In genomic region chr1:86146293-86146692, GRCm38 (mm10) we compare ENCODE assay signal across 27 mouse cellular contexts. TPM values are rescaled to one million over a fixed set of nuclear protein-coding genes. Genes with fewer than 3 reads are reported as not detected.
DNase-seq lines count a peak whose midpoint lies in the region; ATAC-seq and TF ChIP-seq lines count a peak whose summit lies in the region.
"Had no signal": no experiment of that assay in that cellular context is flagged by ENCODE, and none has a peak within 500 bp of the region (broad histone marks: within the 10 kb centered on the region; RNA-seq: fewer than 3 reads in every experiment).

No protein-coding gene starts in this region.

- H3K9ac ChIP-seq in stomach, postnatal 0 days (ENCODE audit: low read length) = no peak overlapping the region
- H3K9ac ChIP-seq: heart, embryonic 13.5 days; hindbrain, embryonic 12.5 days; hindbrain, embryonic 15.5 days had no signal

- peak overlapping the region; percentile 65 for H3K27ac ChIP-seq in embryonic fibroblast, embryonic 13.5 days (ENCODE audit: insufficient read depth, low read length)
- H3K27ac ChIP-seq in stomach, postnatal 0 days (replicated peaks) = peak overlapping the region; percentile 56; the same call in 1 of the 2 replicates
- H3K27ac ChIP-seq: gastrocnemius, adult 2 months; heart, adult 2 months; heart, embryonic 10.5 days; heart, embryonic 13.5 days; hindbrain, embryonic 12.5 days; hindbrain, embryonic 15.5 days had no signal

- peak; percentile 22 for DNase-seq in NIH3T3 (ENCODE audit: low read depth)
- no peak for DNase-seq in stomach, postnatal 0 days (ENCODE audit: low spot score)
- no peak for DNase-seq in thymus, postnatal 36 days
- DNase-seq in cerebellum, postnatal 36 days = no peak
- DNase-seq in testis, postnatal 14 days (ENCODE audit: low spot score) = no peak
- DNase-seq: adrenal gland, adult 8-10 months; adrenal gland, postnatal 25 days; cerebellum, adult 11-12 months; cerebellum, adult 8-10 months; cerebellum, postnatal 10 days; gastrocnemius, adult 2 months; gastrocnemius, postnatal 14 days; heart, adult 2 months; kidney, adult 2 months had no signal

- TF ChIP-seq EP300 in stomach, postnatal 0 days (optimal IDR thresholded peaks at IDR 0.05) = no peak

- H3K79me2 ChIP-seq in C2C12 (ENCODE audit: control insufficient read depth, insufficient read depth) = no peaks in the 10 kb centered on the region

- no peak for TF ChIP-seq CTCF in C2C12 (IDR thresholded peaks at IDR 0.05; ENCODE audit: control insufficient read depth, insufficient read depth, insufficient read length)
- TF ChIP-seq CTCF in embryonic fibroblast, embryonic 13.5 days (IDR thresholded peaks at IDR 0.05; ENCODE audit: borderline replicate concordance, insufficient read depth, low read length) = no peak
- no peak for TF ChIP-seq CTCF in stomach, postnatal 0 days (IDR thresholded peaks at IDR 0.05; ENCODE audit: low read depth)

- no peaks in the 10 kb centered on the region for H3K79me3 ChIP-seq in C2C12 (ENCODE audit: low read depth)

- no peak overlapping the region for H3ac ChIP-seq in C2C12 (ENCODE audit: control insufficient read depth, insufficient read length, low read depth)

- ATAC-seq in stomach, postnatal 0 days (ENCODE audit: low FRiP score, low TSS enrichment) = no peak
- ATAC-seq: forebrain, embryonic 16.5 days; intestine, postnatal 0 days had no signal

- 52% methylated on average over 5 of the region's 5 CpGs for WGBS in stomach, postnatal 0 days

- H3K4me3 ChIP-seq in C2C12 (ENCODE audit: insufficient read depth, poor library complexity, severe bottlenecking) = no peak overlapping the region
- H3K4me3 ChIP-seq in embryonic fibroblast, embryonic 13.5 days (ENCODE audit: insufficient read depth, low read length) = no peak overlapping the region
- H3K4me3 ChIP-seq in stomach, postnatal 0 days (ENCODE audit: low read depth, low read length) = no peak overlapping the region
- H3K4me3 ChIP-seq: gastrocnemius, adult 2 months; heart, adult 2 months; heart, embryonic 10.5 days; heart, embryonic 13.5 days; hindbrain, embryonic 12.5 days; hindbrain, embryonic 15.5 days had no signal

- H3K36me3 ChIP-seq in C2C12 (ENCODE audit: control insufficient read depth, insufficient read depth) = peaks cover 6% of the 10 kb centered on the region
- H3K36me3 ChIP-seq in stomach, postnatal 0 days (ENCODE audit: control insufficient read depth, insufficient read depth, low read length) = no peaks in the 10 kb centered on the region

- H3K27me3 ChIP-seq in C2C12 (ENCODE audit: control insufficient read depth, insufficient read depth, insufficient read length) = no peaks in the 10 kb centered on the region
- no peaks in the 10 kb centered on the region for H3K27me3 ChIP-seq in stomach, postnatal 0 days (ENCODE audit: control insufficient read depth, insufficient read depth, low read length)
- H3K27me3 ChIP-seq: CH12.LX; heart, embryonic 13.5 days; hindbrain, embryonic 12.5 days; hindbrain, embryonic 15.5 days had no signal

- H3K4me1 ChIP-seq in embryonic fibroblast, embryonic 13.5 days (ENCODE audit: control insufficient read depth, insufficient read depth, low read length) = peaks cover 3% of the 10 kb centered on the region; the same call in 1 of the 2 replicates
- no peaks in the 10 kb centered on the region for H3K4me1 ChIP-seq in stomach, postnatal 0 days (replicated peaks; ENCODE audit: control insufficient read depth, insufficient read depth)
- H3K4me1 ChIP-seq: hindbrain, embryonic 12.5 days; hindbrain, embryonic 15.5 days had no signal

- no peak for TF ChIP-seq POLR2A in embryonic fibroblast, embryonic 13.5 days (IDR thresholded peaks at IDR 0.05; ENCODE audit: low read depth, low read length)

- no peak overlapping the region for H3K4me2 ChIP-seq in stomach, postnatal 0 days (replicated peaks; ENCODE audit: low read depth)
- H3K4me2 ChIP-seq: heart, embryonic 13.5 days; hindbrain, embryonic 12.5 days; hindbrain, embryonic 15.5 days had no signal

- H3K9me3 ChIP-seq in stomach, postnatal 0 days (ENCODE audit: control insufficient read depth, low read length) = no peaks in the 10 kb centered on the region
- H3K9me3 ChIP-seq: G1E; heart, embryonic 10.5 days; heart, embryonic 13.5 days; hindbrain, embryonic 12.5 days; hindbrain, embryonic 15.5 days had no signal

TF ChIP-seq in C2C12, 6 proteins besides CTCF, POLR2A, EP300 and RAD21:
- TF ChIP-seq FOSL1 (IDR thresholded peaks at IDR 0.05; ENCODE audit: insufficient read depth, low read length, poor library complexity, severe bottlenecking) (no peak), MYOD1 (IDR thresholded peaks at IDR 0.05; ENCODE audit: control insufficient read depth, insufficient read length, low read depth) (peak; percentile 23)

RNA-seq across cellular contexts. Expression of gene Armc9, which starts 8.3 kb away (rescaled TPM):
- 5.6 TPM for polyA plus RNA-seq in C2C12 (2012; fragmentation: generic; extraction: Trizol)
- polyA plus RNA-seq in embryonic fibroblast, embryonic 13.5 days (2011; ENCODE audit: insufficient read length, low read depth, missing spikeins) = 12.7 and 14.8 TPM in 2 replicates
- polyA plus RNA-seq in stomach, postnatal 0 days (2015; fragmentation: Nextera tagmentation; extraction: Ambion mirVana) = 7.3 and 7.9 TPM in 2 replicates

RNA-seq across cellular contexts. Expression of gene Gm21972, which starts 12.9 kb away (rescaled TPM):
- 1.9 TPM for polyA plus RNA-seq in C2C12 (2012; fragmentation: generic; extraction: Trizol)
- 7.6 and 10.5 TPM in 2 replicates for polyA plus RNA-seq in embryonic fibroblast, embryonic 13.5 days (2011; ENCODE audit: insufficient read length, low read depth, missing spikeins)
- polyA plus RNA-seq in stomach, postnatal 0 days (2015; fragmentation: Nextera tagmentation; extraction: Ambion mirVana) = 0.31 TPM in 1 of 2 replicates, not detected in the other
- polyA plus RNA-seq: forebrain, embryonic 11.5 days; forebrain, embryonic 16.5 days; heart, adult 2 months; heart, embryonic 13.5 days; heart, embryonic 16.5 days; kidney, adult 2 months had no signal

RNA-seq across cellular contexts. Expression of gene Htr2b, which starts 34.5 kb away (rescaled TPM):
- polyA plus RNA-seq in C2C12 (2012; fragmentation: generic; extraction: Trizol) = 0.14 TPM
- polyA plus RNA-seq in embryonic fibroblast, embryonic 13.5 days (2011; ENCODE audit: insufficient read length, low read depth, missing spikeins) = 0.23 and 0.25 TPM in 2 replicates
- 3.0 and 3.1 TPM in 2 replicates for polyA plus RNA-seq in stomach, postnatal 0 days (2015; fragmentation: Nextera tagmentation; extraction: Ambion mirVana)
- polyA plus RNA-seq: brain, embryonic 14.5 days; G1E had no signal
